11 mouse cellular contexts compared by ENCODE assay signal in the genomic region with DNA sequence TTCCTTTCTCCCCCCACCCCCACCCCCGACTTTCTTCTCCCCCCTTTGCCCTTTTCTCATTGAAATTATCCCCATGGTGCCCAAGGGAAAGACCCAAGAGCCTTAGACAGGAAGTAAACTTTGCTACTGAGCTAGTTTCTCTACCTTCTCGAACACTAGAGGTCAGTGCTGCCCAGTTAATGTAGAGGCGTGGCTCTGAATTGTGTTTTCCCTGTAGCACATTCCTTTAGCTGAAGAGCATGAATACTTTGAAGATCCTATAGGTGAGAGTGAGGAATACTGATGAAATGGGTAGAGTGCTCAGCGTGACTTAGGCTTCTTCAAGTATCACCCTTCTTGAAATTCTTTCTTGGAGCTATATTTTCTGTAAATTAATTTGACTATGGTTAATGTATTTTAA. TPM values are rescaled to one million over a fixed set of nuclear protein-coding genes. Genes with fewer than 3 reads are reported as not detected.
DNase-seq lines count a peak whose midpoint lies in the region; ATAC-seq and TF ChIP-seq lines count a peak whose summit lies in the region.
"Had no signal": no experiment of that assay in that cellular context is flagged by ENCODE, and none has a peak within 500 bp of the region (broad histone marks: within the 10 kb centered on the region; RNA-seq: fewer than 3 reads in every experiment).

No protein-coding gene starts in this region.

- in situ Hi-C loops in ES-E14 (cut with MboI; ENCODE audit: low sequenced_read_pairs in 2 of 2, unreplicated experiment in 2 of 2): no loop called here

- 0 out of 2 replicates have a peak, but pooled peaks have one; percentile 11 for ATAC-seq in forebrain, embryonic 11.5 days (replicated peaks; ENCODE audit: low FRiP score)
- ATAC-seq in neural tube, embryonic 15.5 days (ENCODE audit: low FRiP score): peak; percentile 69

- H3K27ac ChIP-seq in ES-E14 (ENCODE audit: insufficient read depth, low read depth, low read length, poor library complexity, severe bottlenecking): no peak overlapping the region
- H3K27ac ChIP-seq in forebrain, embryonic 11.5 days (ENCODE audit: low read depth, low read length): no peak overlapping the region
- no peak overlapping the region for H3K27ac ChIP-seq in neural tube, embryonic 15.5 days (replicated peaks)
- H3K27ac ChIP-seq: embryonic facial prominence, embryonic 12.5 days; limb, embryonic 13.5 days had no signal

- H3K9me3 ChIP-seq in ES-E14 (ENCODE audit: control insufficient read depth, insufficient read depth, low read depth, low read length): no peaks in the 10 kb centered on the region
- no peaks in the 10 kb centered on the region for H3K9me3 ChIP-seq in forebrain, embryonic 11.5 days (ENCODE audit: control insufficient read depth, low read length)
- H3K9me3 ChIP-seq in neural tube, embryonic 15.5 days (replicated peaks): no peaks in the 10 kb centered on the region
- H3K9me3 ChIP-seq: embryonic facial prominence, embryonic 12.5 days; limb, embryonic 13.5 days had no signal

- TF ChIP-seq POLR2A in lung, adult 2 months (IDR thresholded peaks at IDR 0.05; ENCODE audit: borderline replicate concordance, extremely low read depth, low read depth, low read length): no peak

- H3K9ac ChIP-seq in ES-E14 (ENCODE audit: insufficient read depth, low read depth, low read length, poor library complexity, severe bottlenecking): no peak overlapping the region
- no peak overlapping the region for H3K9ac ChIP-seq in forebrain, embryonic 11.5 days (ENCODE audit: low read length)
- H3K9ac ChIP-seq in neural tube, embryonic 15.5 days (replicated peaks): no peak overlapping the region
- H3K9ac ChIP-seq: embryonic facial prominence, embryonic 12.5 days; limb, embryonic 13.5 days had no signal

- no peaks in the 10 kb centered on the region for H3K27me3 ChIP-seq in forebrain, embryonic 11.5 days (ENCODE audit: control insufficient read depth, insufficient read depth, low read length)
- H3K27me3 ChIP-seq in neural tube, embryonic 15.5 days (replicated peaks): no peaks in the 10 kb centered on the region
- H3K27me3 ChIP-seq: embryonic facial prominence, embryonic 12.5 days; limb, embryonic 13.5 days had no signal

- TF ChIP-seq CTCF in lung, adult 2 months (IDR thresholded peaks at IDR 0.05; ENCODE audit: insufficient read depth, low read length): no peak

- no peaks in the 10 kb centered on the region for H3K36me3 ChIP-seq in ES-E14 (ENCODE audit: control insufficient read depth, insufficient read depth, low read length, poor library complexity, severe bottlenecking)
- no peaks in the 10 kb centered on the region for H3K36me3 ChIP-seq in forebrain, embryonic 11.5 days (ENCODE audit: control insufficient read depth, insufficient read depth, low read length)
- H3K36me3 ChIP-seq in neural tube, embryonic 15.5 days: no peaks in the 10 kb centered on the region
- H3K36me3 ChIP-seq: embryonic facial prominence, embryonic 12.5 days; limb, embryonic 13.5 days had no signal

- no peak overlapping the region for H3K4me3 ChIP-seq in ES-E14 (ENCODE audit: insufficient read depth in 1 of 2, low read depth in 1 of 2, low read length in 2 of 2, poor library complexity in 1 of 2, severe bottlenecking in 1 of 2)
- H3K4me3 ChIP-seq in forebrain, embryonic 11.5 days (ENCODE audit: low read depth, low read length): no peak overlapping the region
- peak overlapping the region; percentile 43 for H3K4me3 ChIP-seq in neural tube, embryonic 15.5 days (replicated peaks)
- no peak overlapping the region for H3K4me3 ChIP-seq in lung, adult 2 months (replicated peaks; ENCODE audit: extremely low read depth, low read depth, low read length)
- H3K4me3 ChIP-seq: embryonic facial prominence, embryonic 12.5 days; limb, embryonic 13.5 days had no signal

- 8% methylated on average over 4 of the region's 4 CpGs for WGBS in forebrain, embryonic 11.5 days
- 5% methylated on average over 4 of the region's 4 CpGs for WGBS in neural tube, embryonic 15.5 days
- WGBS in lung, adult 2 months: 9% methylated on average over 4 of the region's 4 CpGs

- H3K4me1 ChIP-seq in ES-E14 (ENCODE audit: control insufficient read depth in 2 of 2, insufficient read depth in 2 of 2, low read length in 2 of 2, poor library complexity in 1 of 2): no peaks in the 10 kb centered on the region
- no peaks in the 10 kb centered on the region for H3K4me1 ChIP-seq in forebrain, embryonic 11.5 days (replicated peaks; ENCODE audit: control insufficient read depth, insufficient read depth, low read length)
- H3K4me1 ChIP-seq in neural tube, embryonic 15.5 days: peaks cover 9% of the 10 kb centered on the region; the same call in 1 of the 2 replicates
- H3K4me1 ChIP-seq in lung, adult 2 months (ENCODE audit: control insufficient read depth, insufficient read depth, low read length): no peaks in the 10 kb centered on the region
- H3K4me1 ChIP-seq: embryonic facial prominence, embryonic 12.5 days; limb, embryonic 13.5 days had no signal

- peak; percentile 4 for DNase-seq in adrenal gland, adult 2 months
- no peak for DNase-seq in adrenal gland, postnatal 4 days (ENCODE audit: low spot score in 2 of 2)
- peak; percentile 13 for DNase-seq in ES-E14 (ENCODE audit: low read depth, low spot score)
- DNase-seq in forebrain, embryonic 11.5 days (ENCODE audit: low spot score): no peak
- DNase-seq in layer of hippocampus, postnatal 14 days (ENCODE audit: low spot score in 2 of 2): peak; percentile 31 to 74
- DNase-seq in lung, adult 2 months: no peak
- DNase-seq in urinary bladder, postnatal 14 days (ENCODE audit: low spot score): no peak

- H3K4me2 ChIP-seq in forebrain, embryonic 11.5 days (ENCODE audit: low read depth, low read length, severe bottlenecking): no peak overlapping the region
- H3K4me2 ChIP-seq in neural tube, embryonic 15.5 days: peak overlapping the region; percentile 64
- H3K4me2 ChIP-seq: embryonic facial prominence, embryonic 12.5 days; limb, embryonic 13.5 days had no signal

TF ChIP-seq in ES-E14, 5 proteins besides CTCF, POLR2A, EP300 and RAD21:
- TF ChIP-seq HCFC1 (IDR thresholded peaks at IDR 0.05; ENCODE audit: borderline replicate concordance, insufficient read depth, low read length) (no peak), CHD2 (IDR thresholded peaks at IDR 0.05; ENCODE audit: low read depth, low read length) (no peak), ZNF384 (IDR thresholded peaks at IDR 0.05; ENCODE audit: low read depth, low read length) (no peak), ZC3H11A (IDR thresholded peaks at IDR 0.05; ENCODE audit: borderline replicate concordance, low read depth, low read length) (no peak)

RNA-seq across cellular contexts. Expression of a gene that starts 1.6 kb away (rescaled TPM):
- 1 to 10 TPM in 1 of 2 experiments, under 1 TPM in 1; 0.10 to 1.8 TPM for total RNA-seq in adrenal gland, adult 2 months (2021)
- not detected in 2 replicates for polyA plus RNA-seq in adrenal gland, adult 2 months (2012; rRNA removed)
- total RNA-seq in adrenal gland, postnatal 4 days (2021): 1 to 10 TPM; 1.8 to 2.2 TPM
- not detected in 2 replicates for total RNA-seq in ES-E14 (2012; rRNA removed)
- 0.15 and 0.25 TPM in 2 replicates for polyA plus RNA-seq in forebrain, embryonic 11.5 days (2014; fragmentation: Nextera tagmentation; extraction: Ambion mirVana)
- total RNA-seq in layer of hippocampus, postnatal 14 days (2021): 10 to 100 TPM; 17.0 to 20.0 TPM
- polyA plus RNA-seq in neural tube, embryonic 15.5 days (2015; fragmentation: Nextera tagmentation; extraction: Ambion mirVana): 2.8 and 3.0 TPM in 2 replicates
- 0.02 TPM in 1 of 2 replicates, not detected in the other for polyA plus RNA-seq in lung, adult 2 months (2012; rRNA removed)
- polyA plus RNA-seq: limb, embryonic 13.5 days; stomach, embryonic 16.5 days had no signal

Comparison
In these comparisons a context has a peak if more than half of its experiments do, and no peak if none do; other contexts are left out.
1. DNase-seq: peak in adrenal gland, adult 2 months (single experiment), ES-E14 (single experiment) and layer of hippocampus, postnatal 14 days (2 of 2); none in adrenal gland, postnatal 4 days (0 of 2), forebrain, embryonic 11.5 days (single experiment), lung, adult 2 months (single experiment) and urinary bladder, postnatal 14 days (single experiment).
2. RNA of a gene that starts 1.6 kb away (total RNA-seq): 17.0 to 20.0 TPM in layer of hippocampus, postnatal 14 days; 1.8 to 2.2 TPM in adrenal gland, postnatal 4 days, 0.10 to 1.8 TPM in adrenal gland, adult 2 months and not detected in ES-E14; every median in the first group is over 4 times any median in the second.